Mouse (Mus musculus) hindbrain, embryonic 16.5 days (tissue): ENCODE measurements around the gene Zfp865. TPM values are rescaled to one million over a fixed set of nuclear protein-coding genes. Genes with fewer than 3 reads are reported as not detected.
A peak's percentile ranks its signal among the peaks of the same experiment; 100 is the strongest.

Source experiments
- ATAC-seq: fragments of 200-750 bp; cut with Nextera tagmentation; 2 replicates; pipeline ENCODE4 v1.8.0; 2017; ENCODE audit warnings: moderate TSS enrichment, moderate library complexity
- H3K27ac ChIP-seq: fragments of 300-500 bp; sonication (generic); 2 replicates; pipeline ENCODE4 v1.5.1; 2014; ENCODE audit warnings: low read depth, mild to moderate bottlenecking, control low read depth, low read length, moderate library complexity
- H3K27me3 ChIP-seq: fragments of 300-500 bp; sonication (generic); replicated peaks from 2 replicates; pipeline ENCODE4 v1.6.1; 2014; ENCODE audit warnings: low read length; ENCODE audit not compliant: control insufficient read depth, insufficient read depth
- H3K36me3 ChIP-seq: fragments of 300-500 bp; sonication (generic); 2 replicates; pipeline ENCODE4 v1.6.1; 2014; ENCODE audit warnings: mild to moderate bottlenecking, low read length, moderate library complexity, mixed read lengths; ENCODE audit not compliant: control insufficient read depth, insufficient read depth
- H3K4me1 ChIP-seq: fragments of 300-500 bp; sonication (generic); 2 replicates; pipeline ENCODE4 v1.6.1; 2014; ENCODE audit warnings: low read depth, low read length; ENCODE audit not compliant: control insufficient read depth, insufficient read depth
- H3K4me2 ChIP-seq: fragments of 300-500 bp; sonication (generic); 2 replicates; pipeline ENCODE4 v1.6.1; 2014; ENCODE audit warnings: mild to moderate bottlenecking, low read length, control low read depth, moderate library complexity
- H3K4me3 ChIP-seq: fragments of 300-500 bp; sonication (generic); 2 replicates; pipeline ENCODE4 v1.5.1; 2014; ENCODE audit warnings: mild to moderate bottlenecking, low read length, control low read depth, moderate library complexity
- H3K9ac ChIP-seq: fragments of 300-500 bp; sonication (generic); 2 replicates; pipeline ENCODE4 v1.6.1; 2014; ENCODE audit warnings: low read depth, mild to moderate bottlenecking, control low read depth, low read length, moderate library complexity
- H3K9me3 ChIP-seq: fragments of 300-500 bp; sonication (generic); 2 replicates; pipeline ENCODE4 v1.6.1; 2014; ENCODE audit warnings: mild to moderate bottlenecking, low read length, moderate library complexity; ENCODE audit not compliant: control insufficient read depth
- WGBS: fragments of 180-500 bp; shearing (Covaris S2); extraction: QIAGEN DNeasy Blood & Tissue Kit; methylation state at CpG from one replicate; pipeline ENCODE4 v1.1.7; 2014; 5-methylcytosine and 5-hydroxymethylcytosine counted together
- polyA plus RNA-seq: library from polyadenylated mRNA; unstranded; fragments of >200 nt; fragmentation: Nextera tagmentation; extraction: Ambion mirVana; gene quantifications from 2 replicates; pipeline ENCODE4 v1.2.1, GENCODE M21; 2015

Zfp865 gene
- polyA plus RNA-seq, 1 experiment from 2014 or later: 5.8 TPM

DNA sequence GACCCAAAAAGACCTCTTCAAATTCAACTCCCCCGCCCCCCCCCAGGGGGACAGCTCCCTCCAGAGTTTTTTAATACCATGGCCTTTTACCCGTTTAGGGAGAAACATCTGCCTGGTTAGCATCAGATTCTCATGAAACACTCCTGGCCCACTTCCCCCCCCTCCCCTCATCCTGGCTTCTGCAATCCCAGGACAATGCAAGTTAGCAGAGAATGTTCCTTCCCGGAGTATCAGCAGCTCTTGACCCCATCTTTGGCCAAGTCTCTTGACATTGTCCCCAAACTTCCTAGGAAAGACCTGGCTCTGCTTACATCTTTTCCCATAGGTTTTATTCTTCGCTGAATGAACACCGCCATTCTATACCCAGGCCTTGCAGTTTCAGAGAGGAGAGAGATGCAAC lies 1.0 kb downstream of the Zfp865 start:
- Histone ChIP-seq H3K4me2 (peak overlapping the region; percentile 84), H3K36me3 (peaks cover 9% of the 10 kb centered on the region; the same call in 1 of the 2 replicates), H3K27me3 (no peaks in the 10 kb centered on the region), H3K9me3 (no peaks in the 10 kb centered on the region), H3K27ac (peak overlapping the region; percentile 93; the same call in 1 of the 2 replicates), H3K9ac (peak overlapping the region; percentile 98), H3K4me1 (peaks cover 13% of the 10 kb centered on the region), H3K4me3 (peak overlapping the region; percentile 81)
- no peak for ATAC-seq
- WGBS: 51% methylated on average over 5 of the region's 5 CpGs

- Histone ChIP-seq H3K4me2 (no peak overlapping the region), H3K27me3 (no peaks in the 10 kb centered on the region), H3K9me3 (peaks cover 28% of the 10 kb centered on the region), H3K4me3 (no peak overlapping the region), H3K27ac (no peak overlapping the region), H3K36me3 (peaks cover 52% of the 10 kb centered on the region), H3K9ac (no peak overlapping the region), H3K4me1 (no peaks in the 10 kb centered on the region)
- WGBS: 95% methylated on average over 22 of the region's 22 CpGs
- ATAC-seq: no peak
Measured at GRCm38 (mm10) chr7:5029543-5029942, 9.4 kb downstream of the Zfp865 start.

DNA sequence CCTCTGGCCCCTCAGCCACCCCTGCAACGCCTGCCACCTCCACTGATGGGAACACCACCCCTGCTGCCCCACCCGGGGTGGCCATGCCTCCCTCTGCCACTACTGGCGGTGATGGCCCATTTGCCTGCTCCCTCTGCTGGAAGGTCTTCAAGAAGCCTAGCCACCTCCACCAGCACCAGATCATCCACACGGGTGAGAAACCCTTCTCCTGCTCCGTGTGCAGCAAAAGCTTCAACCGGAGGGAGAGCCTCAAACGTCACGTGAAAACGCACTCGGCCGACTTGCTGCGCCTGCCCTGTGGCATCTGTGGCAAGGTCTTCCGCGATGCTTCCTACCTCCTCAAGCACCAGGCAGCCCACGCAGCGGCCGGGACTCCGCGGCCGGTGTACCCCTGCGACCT lies 9.8 kb downstream of the Zfp865 start:
- Histone ChIP-seq H3K9ac (no peak overlapping the region), H3K27me3 (no peaks in the 10 kb centered on the region), H3K4me1 (no peaks in the 10 kb centered on the region), H3K27ac (no peak overlapping the region), H3K9me3 (peaks cover 28% of the 10 kb centered on the region), H3K36me3 (peaks cover 50% of the 10 kb centered on the region), H3K4me3 (no peak overlapping the region), H3K4me2 (no peak overlapping the region)
- 89% methylated on average over 21 of the region's 21 CpGs for WGBS
- ATAC-seq: no peak

- Histone ChIP-seq H3K9ac (no peak overlapping the region), H3K9me3 (peaks cover 28% of the 10 kb centered on the region), H3K4me1 (no peaks in the 10 kb centered on the region), H3K4me2 (no peak overlapping the region), H3K27me3 (no peaks in the 10 kb centered on the region), H3K4me3 (no peak overlapping the region), H3K27ac (no peak overlapping the region), H3K36me3 (peaks cover 53% of the 10 kb centered on the region)
- no peak for ATAC-seq
- 81% methylated on average over 62 of the region's 63 CpGs for WGBS
Measured at GRCm38 (mm10) chr7:5030554-5031275, 10.5 kb downstream of the Zfp865 start.

- Histone ChIP-seq H3K4me2 (no peak overlapping the region), H3K9ac (no peak overlapping the region), H3K4me3 (no peak overlapping the region), H3K36me3 (peaks cover 58% of the 10 kb centered on the region), H3K4me1 (no peaks in the 10 kb centered on the region), H3K27me3 (no peaks in the 10 kb centered on the region), H3K27ac (no peak overlapping the region), H3K9me3 (peaks cover 28% of the 10 kb centered on the region)
- ATAC-seq: no peak
- WGBS: 72% methylated on average over 39 of the region's 46 CpGs
Measured at GRCm38 (mm10) chr7:5031496-5031895, 11.3 kb downstream of the Zfp865 start.

GRCm38 (mm10) chr7:5033818-5034217 lies 13.6 kb downstream of the Zfp865 start, which contains the start of gene 4632433K11Rik:
Gene 4632433K11Rik (plus strand): TSS chr7:5034118.
- Histone ChIP-seq H3K27me3 (no peaks in the 10 kb centered on the region), H3K36me3 (peaks cover 55% of the 10 kb centered on the region), H3K4me2 (no peak within 1 kb of the TSS), H3K9ac (no peak within 1 kb of the TSS), H3K4me3 (no peak within 1 kb of the TSS), H3K9me3 (peaks cover 28% of the 10 kb centered on the region), H3K27ac (no peak within 1 kb of the TSS), H3K4me1 (peaks cover 5% of the 10 kb centered on the region; the same call in 1 of the 2 replicates)
- ATAC-seq: no peak
- 90% methylated on average over 3 of the region's 3 CpGs for WGBS

DNA sequence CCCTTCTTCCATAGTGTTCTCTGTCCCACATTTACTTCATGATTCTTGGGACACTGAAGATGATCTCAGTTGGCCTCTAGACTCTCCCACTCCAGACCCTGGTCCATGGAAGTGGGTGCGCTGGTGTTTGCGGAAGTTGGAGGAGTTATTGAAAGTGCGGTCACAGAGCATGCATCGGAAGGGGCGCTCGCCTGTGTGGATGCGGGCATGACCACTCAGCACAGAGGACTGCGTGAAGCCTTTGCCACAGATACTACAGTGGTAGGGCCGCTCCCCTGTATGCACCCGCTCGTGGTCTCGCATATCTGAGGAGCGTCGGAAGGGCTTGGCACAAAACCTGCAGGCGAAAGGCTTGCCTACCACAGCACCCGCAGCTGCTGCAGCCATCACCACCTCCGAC lies 15.5 kb downstream of the Zfp865 start:
- Histone ChIP-seq H3K4me2 (no peak overlapping the region), H3K4me3 (no peak overlapping the region), H3K9me3 (peaks cover 14% of the 10 kb centered on the region), H3K4me1 (peaks cover 5% of the 10 kb centered on the region; the same call in 1 of the 2 replicates), H3K27ac (no peak overlapping the region), H3K27me3 (no peaks in the 10 kb centered on the region), H3K9ac (no peak overlapping the region), H3K36me3 (peaks cover 38% of the 10 kb centered on the region)
- WGBS: 96% methylated on average over 17 of the region's 17 CpGs
- ATAC-seq: no peak

DNA sequence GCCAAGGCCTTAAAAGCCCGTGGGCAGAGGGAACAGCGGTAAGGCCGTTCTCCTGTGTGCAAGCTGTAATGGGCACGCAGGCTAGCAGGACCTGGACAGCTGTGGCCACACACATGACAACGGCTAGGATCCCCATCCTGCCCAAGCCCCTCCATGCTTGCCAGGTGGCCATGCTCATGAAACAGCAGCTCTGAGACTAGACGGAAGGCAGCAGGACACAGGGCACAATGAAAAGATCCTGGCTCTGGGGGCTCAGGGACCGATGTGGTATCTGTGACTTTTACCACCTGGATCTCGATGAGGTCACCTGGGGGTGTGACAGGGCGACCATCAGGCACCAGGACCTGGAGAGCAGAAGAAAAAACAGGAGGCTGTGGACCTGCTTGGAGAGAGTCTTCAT lies 16.0 kb downstream of the Zfp865 start:
- peaks cover 5% of the 10 kb centered on the region; the same call in 1 of the 2 replicates for H3K4me1 ChIP-seq
- H3K27me3 ChIP-seq: no peaks in the 10 kb centered on the region
- H3K9ac ChIP-seq: no peak overlapping the region
- H3K36me3 ChIP-seq: peaks cover 33% of the 10 kb centered on the region
- H3K4me2 ChIP-seq: no peak overlapping the region
- 94% methylated on average over 9 of the region's 9 CpGs for WGBS
- no peak overlapping the region for H3K4me3 ChIP-seq
- ATAC-seq: no peak
- no peak overlapping the region for H3K27ac ChIP-seq
- peaks cover 9% of the 10 kb centered on the region for H3K9me3 ChIP-seq

DNA sequence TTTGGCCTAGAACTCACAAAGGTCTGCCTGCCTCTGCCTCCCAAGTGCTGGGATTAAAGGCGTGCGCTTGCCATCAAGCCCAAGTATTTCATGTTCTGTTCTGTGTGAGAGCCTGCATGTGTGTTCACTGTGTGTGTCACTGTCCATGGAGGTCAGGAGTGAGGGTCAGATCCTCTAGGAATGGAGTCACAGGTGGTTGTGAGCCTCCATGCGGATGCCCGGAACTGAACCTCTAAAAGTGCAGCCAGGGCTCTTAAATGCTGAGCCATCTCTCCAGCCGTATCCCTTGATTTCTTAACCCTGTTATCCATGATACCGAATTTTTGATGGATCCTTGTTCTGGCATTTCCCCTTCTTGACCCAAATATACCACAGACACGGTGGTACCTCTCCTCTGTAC lies 16.9 kb downstream of the Zfp865 start:
- H3K27me3 ChIP-seq: no peaks in the 10 kb centered on the region
- peaks cover 24% of the 10 kb centered on the region for H3K36me3 ChIP-seq
- 94% methylated on average over 7 of the region's 7 CpGs for WGBS
- no peak for ATAC-seq
- no peak overlapping the region for H3K4me3 ChIP-seq
- peaks cover 5% of the 10 kb centered on the region; the same call in 1 of the 2 replicates for H3K4me1 ChIP-seq
- no peak overlapping the region; the same call in 1 of the 2 replicates for H3K4me2 ChIP-seq
- peaks cover under 1% of the 10 kb centered on the region; the same call in 1 of the 2 replicates for H3K9me3 ChIP-seq
- no peak overlapping the region for H3K9ac ChIP-seq
- H3K27ac ChIP-seq: no peak overlapping the region
